Mouse (Mus musculus) left cerebral cortex, adult 6 months (tissue): ENCODE measurements around the gene Olfr1234. TPM values are rescaled to one million over a fixed set of nuclear protein-coding genes. Genes with fewer than 3 reads are reported as not detected.

Experiments
- long read RNA-seq, 2 experiments: library from polyadenylated mRNA; unstranded; transcript quantifications; one replicate each; pipeline ENCODE4 v2.0.0; 2019 to 2020
- polyA plus RNA-seq: library from polyadenylated mRNA; unstranded; fragments of <200 nt; fragmentation: Nextera tagmentation; gene quantifications from 2 replicates; pipeline ENCODE4 v1.2.3, GENCODE M21; 2021

Gene Olfr1234
- not detected in 2 replicates for polyA plus RNA-seq
- long read RNA-seq, experiment 1: 0 reads
- long read RNA-seq, experiment 2: 0 reads

GRCm38 (mm10) chr2:89364765-89365164, at the start of gene Olfr1234:
Gene Olfr1234 (minus strand): TSS chr2:89364865.

GRCm38 (mm10) chr2:89409576-89409975, 44.9 kb upstream of the Olfr1234 start, which contains the start of gene Olfr1238:
Gene Olfr1238 (minus strand): TSS chr2:89409676.

GRCm38 (mm10) chr2:89342298-89342697, 22.4 kb downstream of the Olfr1234 start, which contains the start of gene Olfr1233:
Gene Olfr1233 (minus strand): TSS chr2:89342398.

GRCm38 (mm10) chr2:89329575-89329974, 35.1 kb downstream of the Olfr1234 start, which contains the start of gene Olfr1232:
Gene Olfr1232 (minus strand): TSS chr2:89329675.

Other genes starting within 250 kb of the Olfr1234 start
- not detected in 2 replicates for gene Olfr1221, start 247.6 kb downstream of the Olfr1234 start, polyA plus RNA-seq
- not detected in 2 replicates for gene Olfr1222, start 231.8 kb downstream of the Olfr1234 start, polyA plus RNA-seq
- gene Olfr1223, start 213.3 kb downstream of the Olfr1234 start, polyA plus RNA-seq: not detected in 2 replicates
- not detected in 2 replicates for gene Olfr1224-ps1, start 200.8 kb downstream of the Olfr1234 start, polyA plus RNA-seq
- not detected in 2 replicates for gene Olfr1225, start 190.2 kb downstream of the Olfr1234 start, polyA plus RNA-seq
- not detected in 2 replicates for gene Olfr1226, start 164.8 kb downstream of the Olfr1234 start, polyA plus RNA-seq
- gene Olfr1228, start 110.8 kb downstream of the Olfr1234 start, polyA plus RNA-seq: not detected in 2 replicates
- not detected in 2 replicates for gene Olfr1229, start 76.9 kb downstream of the Olfr1234 start, polyA plus RNA-seq
- gene Olfr1230, start 67.6 kb downstream of the Olfr1234 start, polyA plus RNA-seq: not detected in 2 replicates
- gene Olfr1231, start 57.8 kb downstream of the Olfr1234 start, polyA plus RNA-seq: not detected in 2 replicates
- gene Olfr1232, start 35.2 kb downstream of the Olfr1234 start, polyA plus RNA-seq: not detected in 2 replicates
- not detected in 2 replicates for gene Olfr1233, start 22.5 kb downstream of the Olfr1234 start, polyA plus RNA-seq
- not detected in 2 replicates for gene Olfr1238, start 44.8 kb upstream of the Olfr1234 start, polyA plus RNA-seq
- not detected in 2 replicates for gene Olfr1239, start 55.5 kb upstream of the Olfr1234 start, polyA plus RNA-seq
- gene Olfr1240, start 78.1 kb upstream of the Olfr1234 start, polyA plus RNA-seq: not detected in 2 replicates
- not detected in 2 replicates for gene Olfr1241, start 122.3 kb upstream of the Olfr1234 start, polyA plus RNA-seq
- gene Olfr1242, start 133.5 kb upstream of the Olfr1234 start, polyA plus RNA-seq: not detected in 2 replicates
- not detected in 2 replicates for gene Olfr1243, start 166.6 kb upstream of the Olfr1234 start, polyA plus RNA-seq
- gene Olfr1245, start 213.6 kb upstream of the Olfr1234 start, polyA plus RNA-seq: not detected in 2 replicates
- gene Olfr1246, start 228.3 kb upstream of the Olfr1234 start, polyA plus RNA-seq: not detected in 2 replicates
- gene Olfr1247, start 249.3 kb upstream of the Olfr1234 start, polyA plus RNA-seq: not detected in 2 replicates